Comparison of ENCODE assay signal across 23 mouse cellular contexts in genomic region chr14:24854459-24854858, GRCm38 (mm10).
A peak's percentile ranks its signal among the peaks of the same experiment; 100 is the strongest.
DNase-seq lines count a peak whose midpoint lies in the region; ATAC-seq and TF ChIP-seq lines count a peak whose summit lies in the region.
"Had no signal": no experiment of that assay in that cellular context is flagged by ENCODE, and none has a peak within 500 bp of the region (broad histone marks: within the 10 kb centered on the region; RNA-seq: fewer than 3 reads in every experiment).

No protein-coding gene starts in this region.

- no peaks in the 10 kb centered on the region for H3K4me1 ChIP-seq in intestine, embryonic 15.5 days (replicated peaks)
- no peaks in the 10 kb centered on the region for H3K4me1 ChIP-seq in intestine, postnatal 0 days (replicated peaks; ENCODE audit: control insufficient read depth, insufficient read depth, low read length)
- H3K4me1 ChIP-seq in midbrain, embryonic 10.5 days, result peaks cover 9% of the 10 kb centered on the region
- H3K4me1 ChIP-seq in midbrain, embryonic 13.5 days (replicated peaks), result peaks cover 4% of the 10 kb centered on the region; the same call in 1 of the 2 replicates
- H3K4me1 ChIP-seq in intestine, embryonic 16.5 days (ENCODE audit: control insufficient read depth, insufficient read depth, low read length), result peaks cover 5% of the 10 kb centered on the region; the same call in 1 of the 2 replicates
- H3K4me1 ChIP-seq: embryonic facial prominence, embryonic 15.5 days had no signal

- no peak overlapping the region for H3K9ac ChIP-seq in intestine, embryonic 15.5 days
- no peak overlapping the region for H3K9ac ChIP-seq in intestine, postnatal 0 days (ENCODE audit: low read depth, low read length)
- H3K9ac ChIP-seq in midbrain, embryonic 13.5 days (replicated peaks), result no peak overlapping the region
- H3K9ac ChIP-seq in intestine, embryonic 16.5 days (ENCODE audit: low read depth, low read length), result no peak overlapping the region
- H3K9ac ChIP-seq: embryonic facial prominence, embryonic 12.5 days; embryonic facial prominence, embryonic 15.5 days; forebrain, embryonic 12.5 days had no signal

- H3K36me3 ChIP-seq in intestine, embryonic 15.5 days, result no peaks in the 10 kb centered on the region
- H3K36me3 ChIP-seq in intestine, postnatal 0 days (ENCODE audit: control insufficient read depth, insufficient read depth), result no peaks in the 10 kb centered on the region
- no peaks in the 10 kb centered on the region for H3K36me3 ChIP-seq in midbrain, embryonic 10.5 days
- H3K36me3 ChIP-seq in midbrain, embryonic 13.5 days, result no peaks in the 10 kb centered on the region
- H3K36me3 ChIP-seq in intestine, embryonic 16.5 days (ENCODE audit: control insufficient read depth, insufficient read depth, low read length), result no peaks in the 10 kb centered on the region
- H3K36me3 ChIP-seq: embryonic facial prominence, embryonic 12.5 days; embryonic facial prominence, embryonic 15.5 days; forebrain, embryonic 10.5 days; forebrain, embryonic 12.5 days had no signal

- no peak overlapping the region for H3K4me2 ChIP-seq in intestine, embryonic 15.5 days (replicated peaks)
- H3K4me2 ChIP-seq in intestine, postnatal 0 days (replicated peaks; ENCODE audit: low read depth), result no peak overlapping the region
- H3K4me2 ChIP-seq in midbrain, embryonic 13.5 days (replicated peaks), result no peak overlapping the region
- no peak overlapping the region for H3K4me2 ChIP-seq in intestine, embryonic 16.5 days (ENCODE audit: low read depth, low read length)
- H3K4me2 ChIP-seq: embryonic facial prominence, embryonic 12.5 days; embryonic facial prominence, embryonic 15.5 days; forebrain, embryonic 12.5 days had no signal

- WGBS in intestine, embryonic 15.5 days, result 31% methylated on average over 4 of the region's 4 CpGs
- WGBS in intestine, postnatal 0 days, result 31% methylated on average over 4 of the region's 4 CpGs
- 82% methylated on average over 4 of the region's 4 CpGs for WGBS in midbrain, embryonic 10.5 days
- 67% methylated on average over 4 of the region's 4 CpGs for WGBS in midbrain, embryonic 13.5 days
- 32% methylated on average over 4 of the region's 4 CpGs for WGBS in intestine, embryonic 16.5 days

- H3K27ac ChIP-seq in intestine, embryonic 15.5 days, result no peak overlapping the region
- no peak overlapping the region for H3K27ac ChIP-seq in intestine, postnatal 0 days (ENCODE audit: low read depth, low read length)
- H3K27ac ChIP-seq in midbrain, embryonic 10.5 days (replicated peaks), result 0 out of 2 replicates have a peak overlapping the region, but pooled peaks have one; percentile 9
- no peak overlapping the region for H3K27ac ChIP-seq in midbrain, embryonic 13.5 days
- H3K27ac ChIP-seq in intestine, embryonic 16.5 days (ENCODE audit: low read length), result no peak overlapping the region
- H3K27ac ChIP-seq: embryonic facial prominence, embryonic 12.5 days; embryonic facial prominence, embryonic 15.5 days; forebrain, embryonic 12.5 days had no signal

- H3K27me3 ChIP-seq in intestine, embryonic 15.5 days (replicated peaks), result no peaks in the 10 kb centered on the region
- no peaks in the 10 kb centered on the region for H3K27me3 ChIP-seq in intestine, postnatal 0 days (replicated peaks; ENCODE audit: control insufficient read depth, insufficient read depth, low read length)
- H3K27me3 ChIP-seq in midbrain, embryonic 10.5 days (ENCODE audit: low read depth, poor library complexity, severe bottlenecking), result no peaks in the 10 kb centered on the region
- no peaks in the 10 kb centered on the region for H3K27me3 ChIP-seq in midbrain, embryonic 13.5 days
- H3K27me3 ChIP-seq in intestine, embryonic 16.5 days (replicated peaks; ENCODE audit: control insufficient read depth, insufficient read depth, low read length), result no peaks in the 10 kb centered on the region
- H3K27me3 ChIP-seq: embryonic facial prominence, embryonic 12.5 days; embryonic facial prominence, embryonic 15.5 days; forebrain, embryonic 12.5 days had no signal

- peak; percentile 75 for ATAC-seq in intestine, embryonic 15.5 days
- no peak for ATAC-seq in intestine, postnatal 0 days
- ATAC-seq in midbrain, embryonic 13.5 days, result no peak
- peak; percentile 83 for ATAC-seq in intestine, embryonic 16.5 days
- ATAC-seq: forebrain, embryonic 14.5 days; forebrain, embryonic 16.5 days had no signal

- H3K9me3 ChIP-seq in intestine, embryonic 15.5 days, result no peaks in the 10 kb centered on the region
- H3K9me3 ChIP-seq in intestine, postnatal 0 days (ENCODE audit: control insufficient read depth), result no peaks in the 10 kb centered on the region
- no peaks in the 10 kb centered on the region for H3K9me3 ChIP-seq in midbrain, embryonic 10.5 days (replicated peaks)
- no peaks in the 10 kb centered on the region for H3K9me3 ChIP-seq in midbrain, embryonic 13.5 days
- no peaks in the 10 kb centered on the region for H3K9me3 ChIP-seq in intestine, embryonic 16.5 days (ENCODE audit: control insufficient read depth, low read length)
- H3K9me3 ChIP-seq: embryonic facial prominence, embryonic 12.5 days; embryonic facial prominence, embryonic 15.5 days; forebrain, embryonic 10.5 days; forebrain, embryonic 12.5 days had no signal

- TF ChIP-seq CTCF in intestine, postnatal 0 days (IDR thresholded peaks at IDR 0.05; ENCODE audit: low read depth), result no peak

- DNase-seq in midbrain, embryonic 10.5 days (ENCODE audit: low spot score), result no peak
- DNase-seq in urinary bladder, postnatal 25 days (ENCODE audit: low spot score), result no peak
- DNase-seq: adrenal gland, adult 2 months; adrenal gland, postnatal 10 days; adrenal gland, postnatal 25 days; cerebellum, adult 11 months; cerebellum, adult 18-20 months; cerebellum, adult 8-10 months; cerebellum, adult 9-11 months; cerebellum, postnatal 14 days; cerebellum, postnatal 36 days; embryo, embryonic 11 days had no signal

- H3K4me3 ChIP-seq in intestine, embryonic 15.5 days (replicated peaks), result no peak overlapping the region
- H3K4me3 ChIP-seq in intestine, postnatal 0 days (ENCODE audit: low read depth, low read length), result no peak overlapping the region
- no peak overlapping the region for H3K4me3 ChIP-seq in midbrain, embryonic 10.5 days
- H3K4me3 ChIP-seq in midbrain, embryonic 13.5 days (replicated peaks), result no peak overlapping the region
- no peak overlapping the region for H3K4me3 ChIP-seq in intestine, embryonic 16.5 days (ENCODE audit: low read length)
- H3K4me3 ChIP-seq: embryonic facial prominence, embryonic 12.5 days; embryonic facial prominence, embryonic 15.5 days; erythroblast, embryonic 14.5 days; forebrain, embryonic 10.5 days; forebrain, embryonic 12.5 days had no signal

Comparison
In these comparisons a context has a peak if more than half of its experiments do, and no peak if none do; other contexts are left out.
1. ATAC-seq: peak in intestine, embryonic 15.5 days (single experiment) and intestine, embryonic 16.5 days (single experiment); none in intestine, postnatal 0 days (single experiment) and midbrain, embryonic 13.5 days (single experiment).